9 mouse cellular contexts compared by ENCODE assay signal in genomic region chr17:64375327-64375726, GRCm38 (mm10). TPM values are rescaled to one million over a fixed set of nuclear protein-coding genes. Genes with fewer than 3 reads are reported as not detected.
DNase-seq lines count a peak whose midpoint lies in the region; ATAC-seq and TF ChIP-seq lines count a peak whose summit lies in the region.
"Had no signal": no experiment of that assay in that cellular context is flagged by ENCODE, and none has a peak within 500 bp of the region (broad histone marks: within the 10 kb centered on the region; RNA-seq: fewer than 3 reads in every experiment).

No protein-coding gene starts in this region.

- ATAC-seq in Patski, result peak; percentile 73
- ATAC-seq in hindbrain, embryonic 12.5 days (ENCODE audit: low FRiP score), result peak; percentile 52

- H3K9ac ChIP-seq in hindbrain, embryonic 12.5 days, result no peak overlapping the region

- H3K4me3 ChIP-seq in hindbrain, embryonic 12.5 days, result no peak overlapping the region
- H3K4me3 ChIP-seq: megakaryocyte, embryonic 14.5 days had no signal

- H3K4me1 ChIP-seq in hindbrain, embryonic 12.5 days, result no peaks in the 10 kb centered on the region
- H3K4me1 ChIP-seq: megakaryocyte, embryonic 14.5 days had no signal

- H3K27me3 ChIP-seq in Patski, result no peaks in the 10 kb centered on the region
- H3K27me3 ChIP-seq in hindbrain, embryonic 12.5 days, result no peaks in the 10 kb centered on the region

- CTCF ChIA-PET in Patski (lab: Charles Lee), result interaction anchor here (0.6 to 1.8 kb wide), 9 partner anchors 13 to 802 kb away, joined by 3 to 5 read pairs (median 3); no protein-coding TSS in a partner anchor

- no peaks in the 10 kb centered on the region for H3K9me3 ChIP-seq in hindbrain, embryonic 12.5 days (replicated peaks)

- TF ChIP-seq CTCF in Patski (IDR thresholded peaks at IDR 0.05), result peak; percentile 95

- no peak for DNase-seq in Patski (ENCODE audit: low read depth, low spot score)
- peak; percentile 61 for DNase-seq in cerebellum, adult 11-12 months
- peak; percentile 69 for DNase-seq in forelimb bud, embryonic 11.5 days (ENCODE audit: low read depth, low spot score)
- peak; percentile 51 to 72 for DNase-seq in layer of hippocampus, postnatal 25 days (ENCODE audit: extremely low spot score in 1 of 2, low spot score in 1 of 2)
- DNase-seq in lung, postnatal 4 days, result peak; percentile 79 to 82
- peak; percentile 57 for DNase-seq in retina, postnatal 7 days (ENCODE audit: low read depth, low spot score)
- DNase-seq in urinary bladder, postnatal 36 days (ENCODE audit: low spot score in 2 of 2), result peak; percentile 58 to 71

- no peaks in the 10 kb centered on the region for H3K36me3 ChIP-seq in hindbrain, embryonic 12.5 days

- POLR2A ChIA-PET in Patski (lab: Charles Lee), result no interaction called here

- in situ Hi-C loops in Patski (cut with MboI; ENCODE audit: low pct_unique_long_range_greater_than_20kb), result loop anchor here (5.0 kb wide), 2 partner anchors 348 to 803 kb away; no protein-coding TSS in a partner anchor

- 66% methylated on average over 4 of the region's 4 CpGs for WGBS in hindbrain, embryonic 12.5 days

- H3K4me2 ChIP-seq in hindbrain, embryonic 12.5 days (replicated peaks), result no peak overlapping the region

- no peak overlapping the region for H3K27ac ChIP-seq in hindbrain, embryonic 12.5 days

RNA-seq across cellular contexts. Expression of gene Pja2, which starts 43.6 kb away (rescaled TPM):
- polyA plus RNA-seq in Patski (2021), result 88.4 TPM
- 107 and 115 TPM in 2 replicates for polyA plus RNA-seq in hindbrain, embryonic 12.5 days (2016; fragmentation: Nextera tagmentation; extraction: Ambion mirVana)
- total RNA-seq in layer of hippocampus, postnatal 25 days (2021), result 100 to 1,000 TPM; 442 to 457 TPM
